In the genomic region with DNA sequence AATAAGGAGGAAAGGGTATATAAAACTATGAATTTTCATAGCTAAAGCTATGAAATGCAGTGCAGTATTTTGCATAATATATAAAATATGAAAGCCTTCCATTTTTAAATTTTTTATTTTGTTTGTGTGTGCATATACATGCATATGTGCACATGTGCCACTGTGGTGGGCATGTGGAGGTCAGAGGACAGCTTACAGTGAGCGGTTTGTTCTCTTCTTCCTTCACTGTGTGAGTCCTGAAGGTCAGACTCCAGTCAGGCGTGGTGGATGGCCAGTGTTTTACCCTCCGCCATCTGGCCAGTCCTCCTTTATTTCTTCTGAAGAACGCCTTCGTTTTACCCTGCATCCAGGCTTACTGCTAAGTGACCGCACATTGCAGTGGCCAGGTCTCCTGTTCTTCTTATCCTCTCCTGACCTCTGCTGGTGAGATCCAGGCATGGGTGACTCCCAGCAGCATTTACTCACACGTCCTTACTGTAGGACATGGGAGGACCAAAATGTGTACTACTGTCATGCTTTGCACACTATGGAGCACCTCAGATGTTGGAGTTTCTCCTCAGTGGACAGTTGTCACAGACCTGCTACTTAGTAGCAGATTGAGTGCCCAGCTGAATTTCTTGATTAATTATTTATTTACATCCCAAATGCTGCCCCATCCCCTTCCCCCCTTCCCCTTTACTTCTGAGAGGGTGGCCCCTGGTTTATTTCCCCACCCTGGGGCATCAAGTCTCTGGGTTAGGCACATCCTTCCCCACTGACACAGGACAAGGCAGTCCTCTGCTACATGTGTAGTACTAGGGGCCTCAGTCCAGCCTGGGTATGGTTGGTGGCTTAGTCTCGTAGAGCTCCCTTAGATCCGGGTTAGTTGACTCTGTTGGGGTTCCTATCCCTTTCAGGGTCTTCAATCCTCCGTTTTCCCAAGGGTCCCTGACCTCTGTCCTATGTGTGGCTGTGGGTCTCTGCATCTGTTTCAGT, we compare ENCODE assay signal across 8 mouse cellular contexts.
DNase-seq lines count a peak whose midpoint lies in the region; ATAC-seq lines count a peak whose summit lies in the region.

No protein-coding gene starts in this region.

- DNase-seq in NIH3T3 (ENCODE audit: low read depth), result peak; percentile 89
- DNase-seq in cerebellum, adult 9-11 months, result peak; percentile 88
- DNase-seq in frontal cortex, postnatal 10 days (ENCODE audit: low spot score in 2 of 2), result peak; percentile 49 to 77
- DNase-seq in hindbrain, embryonic 14.5 days (ENCODE audit: low spot score), result peak; percentile 85
- peak; percentile 48 to 71 for DNase-seq in layer of hippocampus, postnatal 25 days (ENCODE audit: extremely low spot score in 1 of 2, low spot score in 1 of 2)
- DNase-seq in lung, postnatal 14 days, result peak; percentile 85
- DNase-seq in retina, postnatal 1 day, result peak; percentile 94
- DNase-seq in urinary bladder, adult 2 months (ENCODE audit: low spot score), result peak; percentile 37

- peak; percentile 88 for ATAC-seq in hindbrain, embryonic 14.5 days (ENCODE audit: low FRiP score)

- H3K27ac ChIP-seq in hindbrain, embryonic 14.5 days, result no peak overlapping the region

- peaks cover 22% of the 10 kb centered on the region for H3K4me1 ChIP-seq in hindbrain, embryonic 14.5 days (replicated peaks; ENCODE audit: control insufficient read depth, insufficient read depth, low read length)

- H3K27me3 ChIP-seq in hindbrain, embryonic 14.5 days (ENCODE audit: control insufficient read depth, insufficient read depth, low read length), result no peaks in the 10 kb centered on the region

- no peak overlapping the region for H3K4me3 ChIP-seq in hindbrain, embryonic 14.5 days (replicated peaks; ENCODE audit: low read length)

- 28% methylated on average over 10 of the region's 10 CpGs for WGBS in hindbrain, embryonic 14.5 days

- H3K4me2 ChIP-seq in hindbrain, embryonic 14.5 days (replicated peaks), result no peak overlapping the region; the same call in 1 of the 2 replicates

- H3K36me3 ChIP-seq in hindbrain, embryonic 14.5 days (replicated peaks; ENCODE audit: control insufficient read depth, insufficient read depth), result peaks cover 6% of the 10 kb centered on the region; the same call in 1 of the 2 replicates

- no peaks in the 10 kb centered on the region for H3K9me3 ChIP-seq in hindbrain, embryonic 14.5 days (ENCODE audit: control insufficient read depth, low read length)

- H3K9ac ChIP-seq in hindbrain, embryonic 14.5 days, result no peak overlapping the region

Comparison
In these comparisons a context has a peak if more than half of its experiments do, and no peak if none do; other contexts are left out.
1. DNase-seq: peak in every context shown above with its lines; median percentile 94 in retina, postnatal 1 day; 89 in NIH3T3; 88 in cerebellum, adult 9-11 months; 85 in hindbrain, embryonic 14.5 days; 85 in lung, postnatal 14 days; 63 in frontal cortex, postnatal 10 days; 60 in layer of hippocampus, postnatal 25 days; 37 in urinary bladder, adult 2 months.